Mouse (Mus musculus) stomach, embryonic 16.5 days (tissue): ENCODE data around the gene Srp68. TPM values are rescaled to one million over a fixed set of nuclear protein-coding genes. Genes with fewer than 3 reads are reported as not detected.

Source experiments
- ATAC-seq: fragments of 200-750 bp; cut with Nextera tagmentation; 2 replicates; pipeline ENCODE4 v1.8.0; 2017; ENCODE audit warnings: moderate number of reproducible peaks, moderate TSS enrichment; ENCODE audit not compliant: insufficient read depth, low FRiP score
- H3K27ac ChIP-seq: fragments of 300-500 bp; sonication (generic); 2 replicates; pipeline ENCODE4 v1.5.1; 2014; ENCODE audit warnings: low read length
- H3K27me3 ChIP-seq: fragments of 300-500 bp; sonication (generic); 2 replicates; pipeline ENCODE4 v1.6.1; 2014; ENCODE audit warnings: low read length, control low read depth, mixed read lengths; ENCODE audit not compliant: control insufficient read depth, insufficient read depth
- H3K36me3 ChIP-seq: fragments of 300-500 bp; sonication (generic); 2 replicates; pipeline ENCODE4 v1.6.1; 2014; ENCODE audit warnings: low read length; ENCODE audit not compliant: control insufficient read depth, insufficient read depth
- H3K4me1 ChIP-seq: fragments of 300-500 bp; sonication (generic); 2 replicates; pipeline ENCODE4 v1.6.1; 2014; ENCODE audit warnings: low read length, control low read depth, mixed read lengths; ENCODE audit not compliant: control insufficient read depth, insufficient read depth
- H3K4me2 ChIP-seq: fragments of 300-500 bp; sonication (generic); 2 replicates; pipeline ENCODE4 v1.6.1; 2014; ENCODE audit warnings: low read depth, low read length, mixed read lengths
- H3K4me3 ChIP-seq: fragments of 300-500 bp; sonication (generic); replicated peaks from 2 replicates; pipeline ENCODE4 v1.5.1; 2014; ENCODE audit warnings: mild to moderate bottlenecking, low read length
- H3K9ac ChIP-seq: fragments of 300-500 bp; sonication (generic); 2 replicates; pipeline ENCODE4 v1.6.1; 2014; ENCODE audit warnings: low read length
- H3K9me3 ChIP-seq: fragments of 300-500 bp; sonication (generic); replicated peaks from 2 replicates; pipeline ENCODE4 v1.6.1; 2016; ENCODE audit warnings: low read length, control low read depth; ENCODE audit not compliant: control insufficient read depth
- WGBS: fragments of 180-500 bp; shearing (Covaris S2); extraction: QIAGEN DNeasy Blood & Tissue Kit; methylation state at CpG from one replicate; pipeline ENCODE4 v1.1.7; 2014; 5-methylcytosine and 5-hydroxymethylcytosine counted together
- polyA plus RNA-seq: library from polyadenylated mRNA; unstranded; fragments of >200 nt; fragmentation: Nextera tagmentation; extraction: Ambion mirVana; gene quantifications from 2 replicates; pipeline ENCODE4 v1.2.1, GENCODE M21; 2015

Gene Srp68
- polyA plus RNA-seq, 1 experiment from 2014 or later, result 89.4 TPM

- Histone ChIP-seq H3K27ac (peak overlapping the region; percentile 92), H3K4me2 (no peak overlapping the region), H3K36me3 (no peaks in the 10 kb centered on the region; the same call in 1 of the 2 replicates), H3K4me1 (peaks cover 22% of the 10 kb centered on the region), H3K27me3 (peaks cover 11% of the 10 kb centered on the region), H3K4me3 (no peak overlapping the region), H3K9ac (peak overlapping the region; percentile 4; the same call in 1 of the 2 replicates), H3K9me3 (no peaks in the 10 kb centered on the region)
- WGBS, result 24% methylated on average over 4 of the region's 4 CpGs
- ATAC-seq, result no peak
These were observed 54.1 kb downstream of the Srp68 start for GRCm38 (mm10) chr11:116219885-116220284.

DNA sequence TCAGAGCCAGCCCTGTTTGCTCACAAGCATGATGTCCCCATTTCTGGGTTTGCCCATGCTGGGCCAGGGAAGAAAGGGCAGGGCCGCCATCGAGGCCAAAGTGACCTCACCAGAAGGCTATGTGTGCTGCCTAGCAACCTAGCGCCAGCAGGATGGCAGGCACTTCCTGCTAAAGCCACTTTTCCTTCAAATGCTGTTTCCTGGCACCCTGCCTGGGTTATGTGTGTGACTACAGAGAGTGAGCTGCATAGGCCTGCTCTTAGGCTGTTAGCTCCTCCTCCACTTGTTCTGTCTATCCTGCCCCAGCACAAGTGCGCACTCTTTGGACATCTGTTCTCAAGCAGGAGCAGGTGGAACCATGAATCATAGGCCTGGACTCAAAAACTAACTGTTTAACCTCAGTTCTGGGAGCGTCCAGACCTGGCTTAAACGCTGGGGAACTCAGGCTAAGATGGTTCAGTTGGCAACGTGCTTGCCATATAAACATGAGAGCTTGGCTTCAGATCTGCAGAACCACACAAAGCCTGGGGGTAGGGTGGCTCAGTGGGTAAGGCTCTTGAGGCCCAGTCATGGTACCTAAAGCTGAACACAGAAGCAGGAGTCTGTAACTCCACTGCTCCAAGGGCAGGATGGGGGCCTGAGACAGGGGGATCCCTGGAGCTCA lies 55.1 kb downstream of the Srp68 start:
- Histone ChIP-seq H3K27ac (peak overlapping the region; percentile 92), H3K36me3 (no peaks in the 10 kb centered on the region), H3K27me3 (peaks cover 10% of the 10 kb centered on the region), H3K4me1 (peaks cover 22% of the 10 kb centered on the region), H3K9ac (peak overlapping the region; percentile 12; the same call in 1 of the 2 replicates), H3K9me3 (no peaks in the 10 kb centered on the region), H3K4me2 (0 out of 2 replicates have a peak overlapping the region, but pooled peaks have one; percentile 4), H3K4me3 (no peak overlapping the region)
- ATAC-seq, result peak; percentile 89
- 33% methylated on average over 7 of the region's 7 CpGs for WGBS

- 66% methylated on average over 2 of the region's 2 CpGs for WGBS
- Histone ChIP-seq H3K9ac (0 out of 2 replicates have a peak overlapping the region, but pooled peaks have one; percentile 12), H3K27ac (peak overlapping the region; percentile 92), H3K4me3 (no peak overlapping the region), H3K9me3 (no peaks in the 10 kb centered on the region), H3K36me3 (no peaks in the 10 kb centered on the region), H3K4me1 (peaks cover 22% of the 10 kb centered on the region), H3K4me2 (no peak overlapping the region), H3K27me3 (peaks cover 4% of the 10 kb centered on the region)
- ATAC-seq, result no peak
These were observed 55.8 kb downstream of the Srp68 start for GRCm38 (mm10) chr11:116218263-116218662.

DNA sequence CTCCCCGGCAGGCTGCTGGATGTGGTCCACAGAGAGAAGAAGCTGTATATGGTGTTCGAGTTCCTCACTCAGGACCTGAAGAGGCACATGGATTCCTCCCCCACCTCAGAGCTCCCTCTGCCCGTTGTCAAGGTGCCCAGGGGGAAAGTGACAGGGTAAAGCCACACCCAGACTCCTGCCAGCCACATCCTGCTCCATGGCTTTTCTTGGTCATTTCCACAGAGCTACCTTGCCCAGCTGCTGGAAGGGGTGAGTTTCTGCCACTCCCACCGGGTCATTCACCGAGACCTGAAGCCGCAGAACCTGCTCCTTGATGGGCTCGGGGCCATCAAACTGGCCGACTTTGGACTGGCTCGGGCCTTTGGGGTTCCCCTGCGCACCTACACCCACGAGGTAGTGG lies 57.5 kb downstream of the Srp68 start:
- Histone ChIP-seq H3K4me2 (no peak overlapping the region), H3K9me3 (no peaks in the 10 kb centered on the region), H3K4me3 (no peak overlapping the region), H3K27me3 (no peaks in the 10 kb centered on the region), H3K4me1 (peaks cover 26% of the 10 kb centered on the region), H3K36me3 (no peaks in the 10 kb centered on the region; the same call in 1 of the 2 replicates), H3K9ac (0 out of 2 replicates have a peak overlapping the region, but pooled peaks have one; percentile 37), H3K27ac (peak overlapping the region; percentile 36)
- no peak for ATAC-seq
- WGBS, result 63% methylated on average over 11 of the region's 11 CpGs

- Histone ChIP-seq H3K27me3 (no peaks in the 10 kb centered on the region), H3K4me1 (peaks cover 26% of the 10 kb centered on the region), H3K4me2 (no peak overlapping the region), H3K27ac (0 out of 2 replicates have a peak overlapping the region, but pooled peaks have one; percentile 36), H3K4me3 (no peak overlapping the region), H3K36me3 (no peaks in the 10 kb centered on the region; the same call in 1 of the 2 replicates), H3K9ac (0 out of 2 replicates have a peak overlapping the region, but pooled peaks have one; percentile 9), H3K9me3 (no peaks in the 10 kb centered on the region)
- ATAC-seq, result no peak
- WGBS, result 88% methylated on average over 6 of the region's 6 CpGs
These were observed 58.0 kb downstream of the Srp68 start for GRCm38 (mm10) chr11:116215991-116216390.

GRCm38 (mm10) chr11:116215181-116215580 lies 58.8 kb downstream of the Srp68 start:
- no peak for ATAC-seq
- Histone ChIP-seq H3K36me3 (no peaks in the 10 kb centered on the region; the same call in 1 of the 2 replicates), H3K27me3 (no peaks in the 10 kb centered on the region), H3K4me3 (no peak overlapping the region), H3K9ac (no peak overlapping the region), H3K4me1 (peaks cover 26% of the 10 kb centered on the region), H3K27ac (no peak overlapping the region), H3K4me2 (no peak overlapping the region), H3K9me3 (no peaks in the 10 kb centered on the region)
- WGBS, result 77% methylated on average over 7 of the region's 7 CpGs

GRCm38 (mm10) chr11:116213877-116214510 lies 60.0 kb downstream of the Srp68 start:
- ATAC-seq, result no peak
- Histone ChIP-seq H3K36me3 (no peaks in the 10 kb centered on the region; the same call in 1 of the 2 replicates), H3K4me1 (peaks cover 18% of the 10 kb centered on the region), H3K27ac (no peak overlapping the region), H3K27me3 (no peaks in the 10 kb centered on the region), H3K9me3 (no peaks in the 10 kb centered on the region), H3K9ac (no peak overlapping the region), H3K4me2 (no peak overlapping the region), H3K4me3 (no peak overlapping the region)
- WGBS, result 78% methylated on average over 13 of the region's 13 CpGs

DNA sequence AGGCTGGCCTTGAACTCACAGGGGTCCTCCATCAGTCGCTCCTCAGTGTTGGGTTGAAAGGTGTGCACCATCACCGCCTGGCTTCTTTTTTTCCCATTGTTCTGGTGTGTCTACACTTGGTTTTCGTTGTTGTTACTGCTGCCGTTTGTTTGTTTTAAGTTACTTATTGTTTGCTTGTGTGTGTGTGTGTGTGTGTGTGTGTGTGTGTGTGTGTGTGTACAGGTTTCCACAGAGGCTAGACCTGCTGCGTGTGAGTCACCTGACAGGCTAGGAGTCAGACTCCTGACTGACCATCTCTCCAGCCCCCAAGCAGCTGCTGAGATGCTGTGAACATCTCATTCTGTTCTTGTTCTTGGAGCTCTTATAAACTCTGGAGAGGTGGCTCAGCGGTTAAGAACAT lies 61.2 kb downstream of the Srp68 start:
- Histone ChIP-seq H3K9ac (no peak overlapping the region), H3K4me1 (peaks cover 8% of the 10 kb centered on the region), H3K4me2 (no peak overlapping the region), H3K36me3 (no peaks in the 10 kb centered on the region; the same call in 1 of the 2 replicates), H3K4me3 (no peak overlapping the region), H3K27ac (no peak overlapping the region), H3K27me3 (no peaks in the 10 kb centered on the region), H3K9me3 (no peaks in the 10 kb centered on the region)
- WGBS, result 85% methylated on average over 6 of the region's 6 CpGs
- no peak for ATAC-seq

GRCm38 (mm10) chr11:116210696-116211095 lies 63.3 kb downstream of the Srp68 start:
- ATAC-seq, result peak; percentile 88
- H3K9me3 ChIP-seq, result no peaks in the 10 kb centered on the region
- 50% methylated on average over 5 of the region's 5 CpGs for WGBS
- H3K27ac ChIP-seq, result peak overlapping the region; percentile 89
- no peak overlapping the region for H3K4me3 ChIP-seq
- H3K9ac ChIP-seq, result no peak overlapping the region
- no peaks in the 10 kb centered on the region for H3K27me3 ChIP-seq
- H3K36me3 ChIP-seq, result no peaks in the 10 kb centered on the region; the same call in 1 of the 2 replicates
- peaks cover 4% of the 10 kb centered on the region; the same call in 1 of the 2 replicates for H3K4me1 ChIP-seq
- peak overlapping the region; percentile 6; the same call in 1 of the 2 replicates for H3K4me2 ChIP-seq
